Mouse (Mus musculus) layer of hippocampus, postnatal 25 days (tissue): ENCODE measurements at regions not wholly inside any gene's neighbourhood (a gene's known extent, or its start where the extent isn't known, plus 50 kb on each side); places are given as distances from the start of the nearest gene placed in this dataset.

Experiments used
- DNase-seq, 2 experiments: peaks; one replicate each; pipeline ENCODE4 v3.0.0; 2022; ENCODE audit warnings: mixed read lengths in 2 of 2, low spot score in 1 of 2; ENCODE audit errors: extremely low spot score in 1 of 2

GRCm38 (mm10) chr1:186314180-186314579, 197.1 kb upstream of the Lyplal1 start:
- no peak for DNase-seq

GRCm38 (mm10) chr1:186312698-186313097, 195.6 kb upstream of the Lyplal1 start:
- DNase-seq = no peak

DNA sequence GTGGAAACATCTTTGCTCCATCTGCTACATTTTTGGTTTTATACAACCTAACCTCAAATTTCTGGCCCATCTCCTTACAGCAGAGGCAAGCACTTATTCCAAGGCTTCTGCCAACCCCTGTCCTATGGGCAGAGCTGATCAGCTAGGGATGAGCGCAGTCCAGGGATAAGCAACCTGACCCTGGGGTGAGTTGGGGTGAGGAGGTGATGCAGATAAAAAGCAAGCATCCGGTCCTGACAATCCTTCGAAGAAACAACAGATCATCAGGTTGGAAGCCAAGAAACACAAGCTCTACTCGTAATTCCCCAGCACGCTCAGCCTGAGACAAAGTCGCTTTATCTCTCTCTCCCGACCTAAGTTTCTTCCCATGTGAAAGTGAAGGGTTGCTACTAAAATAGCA, 194.9 kb upstream of the Lyplal1 start:
- DNase-seq = no peak

DNA sequence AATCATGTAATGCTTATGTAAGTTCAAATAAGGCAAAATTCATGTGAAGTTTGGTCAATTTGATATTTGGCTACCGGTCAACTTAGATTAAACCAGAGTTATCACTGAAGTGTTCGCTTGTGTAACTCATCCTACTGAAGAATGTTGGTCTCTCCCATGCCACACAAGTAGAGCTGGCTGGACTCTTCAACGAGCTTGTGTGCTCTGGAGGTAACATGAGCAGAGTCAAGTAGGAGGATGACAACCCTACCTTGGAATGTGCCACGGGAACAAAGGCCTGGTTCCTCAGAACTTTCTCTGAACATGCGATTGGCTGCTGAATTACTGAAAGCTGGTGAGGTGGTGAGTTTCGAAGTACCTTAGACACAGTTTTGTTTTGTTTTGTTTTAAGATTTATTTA, 190.5 kb upstream of the Lyplal1 start:
- no peak for DNase-seq

DNA sequence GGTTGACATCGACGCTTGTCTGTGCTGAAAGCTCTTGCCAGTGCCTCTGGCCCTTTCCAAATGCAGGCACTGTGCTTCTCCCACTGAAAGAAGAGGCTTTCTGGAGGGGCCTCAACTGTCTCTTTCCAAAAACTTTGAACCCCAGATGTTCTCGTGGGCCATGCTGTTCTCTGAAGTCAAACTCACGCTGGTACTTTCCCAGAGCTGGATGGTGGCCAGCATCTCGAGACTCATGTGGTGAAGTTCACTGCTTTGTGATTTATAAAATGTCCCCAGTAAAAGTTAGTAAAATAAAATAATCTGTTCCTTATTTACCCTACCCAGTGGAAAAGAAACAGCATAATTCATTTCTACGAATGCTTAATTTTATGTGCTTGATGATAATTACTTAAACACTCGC, 180.4 kb upstream of the Lyplal1 start:
- DNase-seq = no peak

GRCm38 (mm10) chr1:186295201-186295600, 178.1 kb upstream of the Lyplal1 start:
- DNase-seq = no peak

DNA sequence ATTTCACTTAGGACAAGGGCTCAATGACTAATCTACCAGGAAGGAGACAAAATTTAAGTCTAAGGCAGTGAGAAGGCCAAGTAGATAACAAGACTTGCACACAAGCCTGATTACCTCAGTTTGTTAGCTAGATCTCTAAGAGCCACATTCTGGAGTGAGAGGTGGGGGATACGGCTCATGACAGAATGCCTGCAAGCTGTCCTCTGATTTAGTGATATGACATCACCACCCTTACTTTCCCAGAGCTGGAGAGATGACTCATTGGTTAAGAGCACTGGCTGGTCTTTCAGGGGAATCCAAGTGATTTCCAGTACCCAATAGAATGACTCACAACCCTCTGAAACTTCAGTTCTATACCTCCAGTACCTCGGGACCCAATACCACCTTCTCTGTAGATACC, 177.5 kb upstream of the Lyplal1 start:
- no peak for DNase-seq

- DNase-seq = no peak
These were observed 172.0 kb upstream of the Lyplal1 start for GRCm38 (mm10) chr1:186289117-186289516.

DNA sequence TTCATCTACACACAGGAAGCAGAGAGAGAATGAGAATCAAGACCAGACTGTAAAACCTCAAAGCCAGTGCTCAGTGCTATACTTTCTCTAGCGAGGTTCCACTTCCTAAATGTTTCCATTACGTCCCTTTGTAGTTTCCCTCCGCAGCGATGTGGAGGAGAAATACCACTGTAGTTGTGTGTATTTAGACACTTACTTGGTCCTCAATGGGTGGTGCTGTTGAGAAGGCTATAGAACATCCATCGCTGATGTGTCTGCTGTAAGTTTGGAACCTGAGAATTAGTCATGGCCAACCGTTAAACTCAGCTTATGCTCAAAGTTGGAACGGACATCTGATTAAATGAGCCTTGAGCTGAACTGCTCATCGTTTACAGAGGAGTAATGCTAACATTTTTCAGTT, 170.7 kb upstream of the Lyplal1 start:
- no peak for DNase-seq

- DNase-seq = no peak
These were observed 169.3 kb upstream of the Lyplal1 start for GRCm38 (mm10) chr1:186286401-186286800.

GRCm38 (mm10) chr1:186277981-186278634, 161.0 kb upstream of the Lyplal1 start:
- no peak for DNase-seq

GRCm38 (mm10) chr1:186271436-186271835, 154.3 kb upstream of the Lyplal1 start:
- DNase-seq = no peak

- DNase-seq = no peak
These were observed 150.2 kb upstream of the Lyplal1 start for GRCm38 (mm10) chr1:186267317-186267716.

- DNase-seq = no peak
These were observed 147.5 kb upstream of the Lyplal1 start for GRCm38 (mm10) chr1:186264639-186265038.

GRCm38 (mm10) chr1:186263955-186264354, 146.8 kb upstream of the Lyplal1 start:
- no peak for DNase-seq

GRCm38 (mm10) chr1:186263196-186263595, 146.1 kb upstream of the Lyplal1 start:
- DNase-seq = no peak

DNA sequence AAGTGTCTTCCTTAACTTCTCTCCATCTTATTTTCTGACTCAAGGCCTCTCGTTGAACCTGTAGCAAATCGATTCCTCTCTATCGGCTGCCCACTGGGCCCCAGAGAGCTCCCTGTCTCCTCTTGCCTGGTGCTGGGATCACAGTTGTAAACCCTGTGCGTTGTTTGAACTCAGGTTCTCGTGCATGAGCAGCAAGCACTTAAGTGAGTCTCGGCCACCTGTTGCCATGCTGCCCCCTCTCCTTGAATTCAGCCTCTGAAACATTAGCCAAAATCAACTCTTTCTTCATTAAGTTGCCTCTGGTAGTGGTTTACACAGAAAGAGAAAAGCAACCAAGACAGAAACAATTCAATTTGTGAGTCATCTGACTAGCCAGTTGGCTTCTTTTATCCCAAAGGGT, 144.9 kb upstream of the Lyplal1 start:
- no peak for DNase-seq

- DNase-seq = no peak
These were observed 144.3 kb upstream of the Lyplal1 start for GRCm38 (mm10) chr1:186261326-186261833.

DNA sequence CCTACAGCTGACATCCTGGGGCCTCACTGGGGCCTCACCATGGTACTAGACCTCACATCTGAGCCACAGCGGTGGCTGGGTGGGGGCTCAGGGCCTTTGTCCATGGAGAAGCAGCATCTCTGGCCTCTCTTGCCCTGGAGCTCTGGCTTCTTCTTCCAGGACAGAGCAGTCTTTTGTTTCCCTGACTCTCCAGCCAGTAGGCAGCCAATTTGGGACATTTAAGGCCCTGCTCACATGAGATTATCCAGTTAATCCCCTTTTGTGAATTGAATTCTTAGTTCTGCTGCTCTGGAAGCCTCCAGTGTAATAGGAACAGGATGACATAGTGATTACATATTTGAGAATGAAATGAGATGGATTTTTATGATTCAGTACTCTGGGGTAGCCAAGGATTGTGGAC, 140.5 kb upstream of the Lyplal1 start:
- no peak for DNase-seq

DNA sequence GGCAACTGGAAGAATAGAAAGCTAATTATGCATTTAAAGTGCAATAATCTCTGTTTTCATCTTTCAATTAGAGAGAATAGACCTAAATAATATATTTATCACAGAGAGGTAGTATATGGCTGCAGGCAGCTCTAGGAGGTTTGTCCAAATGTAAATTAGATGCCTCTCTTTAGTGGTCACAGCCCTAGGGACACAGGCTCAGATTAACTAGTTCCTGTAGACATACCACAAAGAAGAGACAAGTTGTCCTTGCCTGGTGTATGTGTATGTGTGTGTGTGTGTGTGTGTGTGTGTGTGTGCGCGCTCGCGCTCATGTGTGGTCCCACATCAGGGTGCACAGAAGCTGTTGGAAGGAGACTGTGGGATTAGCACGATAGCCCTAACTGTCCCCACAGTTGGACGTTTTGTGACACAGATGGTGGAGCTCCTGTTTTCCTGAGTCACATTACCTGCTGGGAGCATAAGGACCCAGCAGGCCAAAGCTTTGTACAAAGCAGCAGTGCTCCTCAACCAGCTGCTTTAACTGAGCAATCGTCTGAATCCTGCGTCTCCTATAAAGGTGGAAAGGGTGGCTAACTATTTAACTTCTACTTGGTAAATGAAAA, 138.5 kb upstream of the Lyplal1 start:
- DNase-seq = no peak

GRCm38 (mm10) chr1:186254500-186254899, 137.4 kb upstream of the Lyplal1 start:
- no peak for DNase-seq

DNA sequence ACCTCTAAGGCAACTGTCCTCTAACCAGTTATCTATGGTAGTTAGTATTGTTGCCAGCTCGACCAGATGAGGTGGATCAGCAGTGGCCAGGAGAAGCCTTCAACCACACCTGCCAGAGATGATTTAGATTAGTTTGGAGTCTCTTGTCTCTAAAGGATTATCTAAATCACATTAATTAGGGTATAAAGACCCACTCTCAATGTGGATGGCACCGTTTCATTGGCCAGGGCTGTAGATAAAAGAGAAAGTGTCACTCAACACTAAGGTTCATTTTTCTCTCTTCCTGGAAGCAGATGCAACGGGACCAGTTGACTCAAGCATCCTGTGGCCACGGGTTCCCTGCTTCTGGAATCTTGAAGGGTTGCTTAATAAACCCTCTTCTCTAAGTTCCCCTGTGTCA, 135.4 kb upstream of the Lyplal1 start:
- DNase-seq = no peak
